Mouse (Mus musculus) G1E-ER4 (cell line): ENCODE data around the gene Hddc2. TPM values are rescaled to one million over a fixed set of nuclear protein-coding genes. Genes with fewer than 3 reads are reported as not detected.

Source experiments
- GATA1 ChIP-seq: IDR thresholded peaks from one replicate; pipeline ENCODE4 v1.8.0; 2012; ENCODE audit warnings: low read length, inconsistent platforms
- polyA plus RNA-seq: library from polyadenylated mRNA; stranded (reverse); fragments of >175 nt; gene quantifications from 2 replicates; pipeline ENCODE4 v1.2.3, GENCODE M21; 2012

Hddc2 gene
- 2.2 and 2.3 TPM in 2 replicates for polyA plus RNA-seq

GRCm38 (mm10) chr10:31312865-31313848 lies at the start of gene Hddc2:
TSS of gene Hddc2 (plus strand) at chr10:31313383.
- TF ChIP-seq GATA1, result no peak

GRCm38 (mm10) chr10:31272738-31273137 lies 40.4 kb upstream of the Hddc2 start:
- no peak for TF ChIP-seq GATA1

- TF ChIP-seq GATA1, result no peak
These were observed 40.0 kb upstream of the Hddc2 start for GRCm38 (mm10) chr10:31273171-31273570.

GRCm38 (mm10) chr10:31287787-31288186 lies 25.4 kb upstream of the Hddc2 start:
- no peak for TF ChIP-seq GATA1

GRCm38 (mm10) chr10:31288697-31289390 lies 24.3 kb upstream of the Hddc2 start:
- no peak for TF ChIP-seq GATA1

- no peak for TF ChIP-seq GATA1
These were observed 17.5 kb upstream of the Hddc2 start for GRCm38 (mm10) chr10:31295705-31296104.

- no peak for TF ChIP-seq GATA1
These were observed 16.7 kb upstream of the Hddc2 start for GRCm38 (mm10) chr10:31296458-31296857.

GRCm38 (mm10) chr10:31297106-31297505 lies 16.1 kb upstream of the Hddc2 start:
- no peak for TF ChIP-seq GATA1

GRCm38 (mm10) chr10:31298263-31298662 lies 14.9 kb upstream of the Hddc2 start:
- TF ChIP-seq GATA1, result no peak

- TF ChIP-seq GATA1, result no peak
These were observed 14.1 kb upstream of the Hddc2 start for GRCm38 (mm10) chr10:31298921-31299574.

GRCm38 (mm10) chr10:31300292-31300691 lies 12.9 kb upstream of the Hddc2 start:
- no peak for TF ChIP-seq GATA1

GRCm38 (mm10) chr10:31303446-31303845 lies 9.7 kb upstream of the Hddc2 start:
- TF ChIP-seq GATA1, result no peak

- no peak for TF ChIP-seq GATA1
These were observed 6.1 kb upstream of the Hddc2 start for GRCm38 (mm10) chr10:31307024-31307598.

- TF ChIP-seq GATA1, result no peak
These were observed 5.3 kb downstream of the Hddc2 start for GRCm38 (mm10) chr10:31318491-31318890.

- TF ChIP-seq GATA1, result no peak
These were observed 16.3 kb downstream of the Hddc2 start for GRCm38 (mm10) chr10:31329436-31329835.
